ENCODE assay signal across 13 mouse cellular contexts in the genomic region with DNA sequence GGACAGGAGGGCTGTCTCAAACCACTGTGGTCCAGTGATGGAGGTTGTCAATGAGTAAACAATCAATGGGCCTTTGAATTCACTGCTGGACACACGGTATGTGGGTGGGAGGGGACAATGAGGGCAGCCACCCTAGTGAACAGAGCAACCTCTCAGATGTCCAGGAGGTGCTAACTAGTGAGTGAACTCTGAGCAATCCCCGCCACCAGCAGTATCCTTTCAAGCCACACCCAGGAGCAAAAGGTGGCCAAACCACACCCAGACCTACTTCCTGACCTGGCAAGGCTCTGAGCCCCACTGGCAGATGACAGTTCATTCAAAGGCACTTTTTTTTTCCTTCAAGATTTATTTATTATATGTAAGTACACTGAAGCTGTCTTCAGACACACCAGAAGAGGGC. TPM values are rescaled to one million over a fixed set of nuclear protein-coding genes. Genes with fewer than 3 reads are reported as not detected.
DNase-seq lines count a peak whose midpoint lies in the region; ATAC-seq and TF ChIP-seq lines count a peak whose summit lies in the region.
"Had no signal": no experiment of that assay in that cellular context is flagged by ENCODE, and none has a peak within 500 bp of the region (broad histone marks: within the 10 kb centered on the region; RNA-seq: fewer than 3 reads in every experiment).

No protein-coding gene starts in this region.

- no peaks in the 10 kb centered on the region for H3K36me3 ChIP-seq in midbrain, postnatal 0 days (ENCODE audit: insufficient read depth, low read length)
- H3K36me3 ChIP-seq in forebrain, embryonic 15.5 days = no peaks in the 10 kb centered on the region
- H3K36me3 ChIP-seq: forebrain, embryonic 10.5 days; limb, embryonic 15.5 days had no signal

- H3K4me3 ChIP-seq in lung, adult 2 months (replicated peaks; ENCODE audit: extremely low read depth, low read depth, low read length) = no peak overlapping the region
- H3K4me3 ChIP-seq in midbrain, postnatal 0 days (ENCODE audit: low read depth, low read length) = no peak overlapping the region
- H3K4me3 ChIP-seq in forebrain, embryonic 15.5 days = no peak overlapping the region

- TF ChIP-seq CTCF in lung, adult 2 months (IDR thresholded peaks at IDR 0.05; ENCODE audit: insufficient read depth, low read length) = no peak
- no peak; the same call in 1 of the 2 replicates for TF ChIP-seq CTCF in midbrain, postnatal 0 days (IDR thresholded peaks at IDR 0.05)

- no peaks in the 10 kb centered on the region for H3K9me3 ChIP-seq in midbrain, postnatal 0 days (ENCODE audit: low read length)
- H3K9me3 ChIP-seq in forebrain, embryonic 15.5 days = no peaks in the 10 kb centered on the region
- H3K9me3 ChIP-seq: forebrain, embryonic 10.5 days; limb, embryonic 15.5 days; megakaryocyte, embryonic 14.5 days had no signal

- no peak overlapping the region for H3K4me2 ChIP-seq in midbrain, postnatal 0 days (ENCODE audit: low read depth, low read length, poor library complexity, severe bottlenecking)
- H3K4me2 ChIP-seq in forebrain, embryonic 15.5 days (replicated peaks) = no peak overlapping the region

- peaks cover 47% of the 10 kb centered on the region for H3K27me3 ChIP-seq in midbrain, postnatal 0 days (ENCODE audit: insufficient read depth, low read length)
- peaks cover 55% of the 10 kb centered on the region for H3K27me3 ChIP-seq in forebrain, embryonic 15.5 days

- WGBS in lung, adult 2 months = 37% methylated on average over 2 of the region's 2 CpGs
- WGBS in midbrain, postnatal 0 days = 51% methylated on average over 2 of the region's 2 CpGs
- WGBS in forebrain, embryonic 15.5 days = 53% methylated on average over 2 of the region's 2 CpGs

- H3K4me1 ChIP-seq in lung, adult 2 months (ENCODE audit: control insufficient read depth, insufficient read depth, low read length) = peaks cover 9% of the 10 kb centered on the region
- H3K4me1 ChIP-seq in midbrain, postnatal 0 days (ENCODE audit: insufficient read depth, low read length) = no peaks in the 10 kb centered on the region
- peaks cover 15% of the 10 kb centered on the region for H3K4me1 ChIP-seq in forebrain, embryonic 15.5 days

- no peak for TF ChIP-seq POLR2A in lung, adult 2 months (IDR thresholded peaks at IDR 0.05; ENCODE audit: borderline replicate concordance, extremely low read depth, low read depth, low read length)

- H3K9ac ChIP-seq in midbrain, postnatal 0 days (replicated peaks; ENCODE audit: low read length, poor library complexity, severe bottlenecking) = no peak overlapping the region
- H3K9ac ChIP-seq in forebrain, embryonic 15.5 days (replicated peaks) = no peak overlapping the region
- H3K9ac ChIP-seq: limb, embryonic 15.5 days had no signal

- H3K27ac ChIP-seq in midbrain, postnatal 0 days (ENCODE audit: low read depth, low read length) = no peak overlapping the region
- no peak overlapping the region for H3K27ac ChIP-seq in forebrain, embryonic 15.5 days (replicated peaks)
- H3K27ac ChIP-seq: forebrain, embryonic 10.5 days; limb, embryonic 15.5 days had no signal

- peak; percentile 12 for DNase-seq in lung, adult 2 months
- no peak for DNase-seq in lung, postnatal 14 days
- peak; percentile 70 for DNase-seq in kidney, adult 18-20 months
- DNase-seq in kidney, postnatal 14 days = peak; percentile 70
- no peak for DNase-seq in midbrain, postnatal 0 days (ENCODE audit: low spot score)
- no peak for DNase-seq in ovary, postnatal 36 days (ENCODE audit: low spot score)
- DNase-seq: cerebellum, postnatal 25 days; gastrocnemius, postnatal 36 days had no signal

- no peak for ATAC-seq in midbrain, postnatal 0 days (ENCODE audit: low FRiP score)
- no peak for ATAC-seq in forebrain, embryonic 15.5 days (replicated peaks)

RNA-seq across cellular contexts. Expression of gene Phlda2, which starts 2.0 kb away (rescaled TPM):
- 5.1 and 6.1 TPM in 2 replicates for polyA plus RNA-seq in lung, adult 2 months (2012; rRNA removed)
- total RNA-seq in midbrain, postnatal 0 days (2014; rRNA removed) = 10.0 TPM in 1 of 2 replicates, not detected in the other
- polyA plus RNA-seq in midbrain, postnatal 0 days (2015; fragmentation: Nextera tagmentation; extraction: Ambion mirVana) = 0.51 TPM in 1 of 2 replicates, not detected in the other
- 0.26 and 0.47 TPM in 2 replicates for polyA plus RNA-seq in forebrain, embryonic 15.5 days (2015; fragmentation: Nextera tagmentation; extraction: Ambion mirVana)
- total RNA-seq: CH12.LX; gastrocnemius, postnatal 36 days had no signal

RNA-seq across cellular contexts. Expression of gene Slc22a18, which starts 27.4 kb away (rescaled TPM):
- 27.2 and 29.1 TPM in 2 replicates for polyA plus RNA-seq in lung, adult 2 months (2012; rRNA removed)
- total RNA-seq in midbrain, postnatal 0 days (2014; rRNA removed) = 0.33 and 0.47 TPM in 2 replicates
- 0.71 and 0.86 TPM in 2 replicates for polyA plus RNA-seq in midbrain, postnatal 0 days (2015; fragmentation: Nextera tagmentation; extraction: Ambion mirVana)
- polyA plus RNA-seq in forebrain, embryonic 15.5 days (2015; fragmentation: Nextera tagmentation; extraction: Ambion mirVana) = 0.29 and 0.68 TPM in 2 replicates

RNA-seq across cellular contexts. Expression of gene Cdkn1c, which starts 40.1 kb away (rescaled TPM):
- 31.6 and 34.5 TPM in 2 replicates for polyA plus RNA-seq in lung, adult 2 months (2012; rRNA removed)
- 107 and 131 TPM in 2 replicates for total RNA-seq in midbrain, postnatal 0 days (2014; rRNA removed)
- polyA plus RNA-seq in midbrain, postnatal 0 days (2015; fragmentation: Nextera tagmentation; extraction: Ambion mirVana) = 111 and 115 TPM in 2 replicates
- polyA plus RNA-seq in forebrain, embryonic 15.5 days (2015; fragmentation: Nextera tagmentation; extraction: Ambion mirVana) = 139 and 142 TPM in 2 replicates
- total RNA-seq: CH12.LX had no signal

RNA-seq across cellular contexts. Expression of gene Nap1l4, which starts 48.0 kb away (rescaled TPM):
- 41.9 and 57.7 TPM in 2 replicates for polyA plus RNA-seq in lung, adult 2 months (2012; rRNA removed)
- total RNA-seq in midbrain, postnatal 0 days (2014; rRNA removed) = 138 and 173 TPM in 2 replicates
- 258 and 263 TPM in 2 replicates for polyA plus RNA-seq in midbrain, postnatal 0 days (2015; fragmentation: Nextera tagmentation; extraction: Ambion mirVana)
- polyA plus RNA-seq in forebrain, embryonic 15.5 days (2015; fragmentation: Nextera tagmentation; extraction: Ambion mirVana) = 347 and 356 TPM in 2 replicates

Comparison
In these comparisons a context has a peak if more than half of its experiments do, and no peak if none do; other contexts are left out.
1. DNase-seq: peak in lung, adult 2 months (single experiment), kidney, adult 18-20 months (single experiment) and kidney, postnatal 14 days (single experiment); none in lung, postnatal 14 days (single experiment), midbrain, postnatal 0 days (single experiment) and ovary, postnatal 36 days (single experiment).
2. RNA of gene Slc22a18, which starts 27.4 kb away (polyA plus RNA-seq): 27.2 to 29.1 TPM in lung, adult 2 months; 0.71 to 0.86 TPM in midbrain, postnatal 0 days and 0.29 to 0.68 TPM in forebrain, embryonic 15.5 days; every median in the first group is over 10 times any median in the second.